Mouse (Mus musculus): Measurements from ENCODE around the gene Cramp1l.

- TF ChIP-seq GATA1 (IDR thresholded peaks at IDR 0.05; ENCODE audit: borderline replicate concordance, low read length), result no peak
- no peak for TF ChIP-seq FLI1 (IDR thresholded peaks at IDR 0.05; ENCODE audit: low read length)
These were observed 924 bp upstream of the Cramp1l start for GRCm38 (mm10) chr17:25016292-25017132.
